Mouse (Mus musculus): ENCODE data around the gene Tescl. TPM values are rescaled to one million over a fixed set of nuclear protein-coding genes. Genes with fewer than 3 reads are reported as not detected.

Gene Tescl
- polyA plus RNA-seq, 1 experiment from 2014 or later, result not detected

- TF ChIP-seq CTCF (IDR thresholded peaks at IDR 0.05; ENCODE audit: low read depth), result peak; percentile 47
- peak; percentile 31 for DNase-seq
- no peak for ATAC-seq (ENCODE audit: insufficient read depth)
- no peak overlapping the region for H3K4me3 ChIP-seq (ENCODE audit: low read depth, low read length)
- no peak overlapping the region for H3K9ac ChIP-seq
- H3K9me3 ChIP-seq (ENCODE audit: low read depth, low read length), result no peaks in the 10 kb centered on the region
- WGBS, result 22% methylated on average over 7 of the region's 7 CpGs
- no peaks in the 10 kb centered on the region for H3K36me3 ChIP-seq (ENCODE audit: insufficient read depth)
- no peak overlapping the region for H3K27ac ChIP-seq (ENCODE audit: low read depth)
- no peak overlapping the region for H3K4me2 ChIP-seq
- H3K4me1 ChIP-seq (ENCODE audit: insufficient read depth), result no peaks in the 10 kb centered on the region
- no peaks in the 10 kb centered on the region for H3K27me3 ChIP-seq (ENCODE audit: insufficient read depth, low read length)
Measured at GRCm38 (mm10) chr7:24363228-24363627, 29.5 kb upstream of the Tescl start.

- TF ChIP-seq CTCF (IDR thresholded peaks at IDR 0.05; ENCODE audit: low read depth), result peak; percentile 42; the same call in 1 of the 2 replicates
- H3K4me2 ChIP-seq, result no peak overlapping the region
- no peaks in the 10 kb centered on the region for H3K4me1 ChIP-seq (ENCODE audit: insufficient read depth)
- WGBS, result 58% methylated on average over 4 of the region's 4 CpGs
- no peaks in the 10 kb centered on the region for H3K9me3 ChIP-seq (ENCODE audit: low read depth, low read length)
- H3K4me3 ChIP-seq (ENCODE audit: low read depth, low read length), result no peak overlapping the region
- DNase-seq (no peak), ATAC-seq (ENCODE audit: insufficient read depth) (no peak)
- H3K27me3 ChIP-seq (ENCODE audit: insufficient read depth, low read length), result no peaks in the 10 kb centered on the region
- no peaks in the 10 kb centered on the region for H3K36me3 ChIP-seq (ENCODE audit: insufficient read depth)
- H3K27ac ChIP-seq (ENCODE audit: low read depth), result no peak overlapping the region
- H3K9ac ChIP-seq, result no peak overlapping the region
Measured at GRCm38 (mm10) chr7:24361001-24361400, 27.3 kb upstream of the Tescl start.

- peak; percentile 84 for DNase-seq
- Histone ChIP-seq H3K9me3 (ENCODE audit: low read depth, low read length) (no peaks in the 10 kb centered on the region), H3K27me3 (ENCODE audit: insufficient read depth, low read length) (no peaks in the 10 kb centered on the region), H3K27ac (ENCODE audit: low read depth) (no peak overlapping the region), H3K4me1 (ENCODE audit: insufficient read depth) (no peaks in the 10 kb centered on the region), H3K4me3 (ENCODE audit: low read depth, low read length) (no peak overlapping the region), H3K36me3 (ENCODE audit: insufficient read depth) (no peaks in the 10 kb centered on the region), H3K9ac (no peak overlapping the region), H3K4me2 (no peak overlapping the region)
- ATAC-seq (ENCODE audit: insufficient read depth), result no peak
- no peak for TF ChIP-seq CTCF (IDR thresholded peaks at IDR 0.05; ENCODE audit: low read depth)
- WGBS, result 18% methylated on average over 9 of the region's 9 CpGs
Measured at GRCm38 (mm10) chr7:24359269-24359668, 25.5 kb upstream of the Tescl start.

GRCm38 (mm10) chr7:24357899-24358298 is 24.2 kb upstream of the Tescl start:
- peak; percentile 60 for TF ChIP-seq CTCF (IDR thresholded peaks at IDR 0.05; ENCODE audit: low read depth)
- ATAC-seq (ENCODE audit: insufficient read depth), result no peak

GRCm38 (mm10) chr7:24356081-24356480 is 22.3 kb upstream of the Tescl start:
- Histone ChIP-seq H3K9ac (no peak overlapping the region), H3K4me2 (no peak overlapping the region), H3K36me3 (ENCODE audit: insufficient read depth) (no peaks in the 10 kb centered on the region), H3K9me3 (ENCODE audit: low read depth, low read length) (no peaks in the 10 kb centered on the region), H3K4me3 (ENCODE audit: low read depth, low read length) (no peak overlapping the region), H3K4me1 (ENCODE audit: insufficient read depth) (no peaks in the 10 kb centered on the region), H3K27me3 (ENCODE audit: insufficient read depth, low read length) (no peaks in the 10 kb centered on the region), H3K27ac (ENCODE audit: low read depth) (no peak overlapping the region)
- WGBS, result 80% methylated on average over 10 of the region's 10 CpGs
- no peak for TF ChIP-seq CTCF (IDR thresholded peaks at IDR 0.05; ENCODE audit: low read depth)
- ATAC-seq (ENCODE audit: insufficient read depth) (no peak), DNase-seq (no peak)

More at GRCm38 (mm10) chr7:24357899-24358298, 24.2 kb upstream of the Tescl start:
- Histone ChIP-seq H3K36me3 (ENCODE audit: insufficient read depth) (no peaks in the 10 kb centered on the region), H3K9me3 (ENCODE audit: low read depth, low read length) (no peaks in the 10 kb centered on the region), H3K4me2 (no peak overlapping the region), H3K4me1 (ENCODE audit: insufficient read depth) (no peaks in the 10 kb centered on the region), H3K27me3 (ENCODE audit: insufficient read depth, low read length) (no peaks in the 10 kb centered on the region), H3K4me3 (ENCODE audit: low read depth, low read length) (no peak overlapping the region), H3K27ac (ENCODE audit: low read depth) (no peak overlapping the region), H3K9ac (no peak overlapping the region)
- DNase-seq, result no peak
- WGBS, result 46% methylated on average over 4 of the region's 4 CpGs

- no peak for TF ChIP-seq CTCF (IDR thresholded peaks at IDR 0.05; ENCODE audit: low read depth)
- WGBS, result 77% methylated on average over 6 of the region's 6 CpGs
- Histone ChIP-seq H3K36me3 (ENCODE audit: insufficient read depth) (no peaks in the 10 kb centered on the region), H3K27ac (ENCODE audit: low read depth) (no peak overlapping the region), H3K4me2 (no peak overlapping the region), H3K9me3 (ENCODE audit: low read depth, low read length) (no peaks in the 10 kb centered on the region), H3K27me3 (ENCODE audit: insufficient read depth, low read length) (no peaks in the 10 kb centered on the region), H3K9ac (no peak overlapping the region), H3K4me3 (ENCODE audit: low read depth, low read length) (no peak overlapping the region), H3K4me1 (ENCODE audit: insufficient read depth) (no peaks in the 10 kb centered on the region)
- DNase-seq, result no peak
- no peak for ATAC-seq (ENCODE audit: insufficient read depth)
Measured at GRCm38 (mm10) chr7:24355646-24356045, 21.9 kb upstream of the Tescl start.

GRCm38 (mm10) chr7:24348896-24349295 is 15.2 kb upstream of the Tescl start, which contains the start of gene Lypd5:
TSS of gene Lypd5 (plus strand) at chr7:24349196.
- Histone ChIP-seq H3K36me3 (ENCODE audit: insufficient read depth) (no peaks in the 10 kb centered on the region), H3K4me1 (ENCODE audit: insufficient read depth) (no peaks in the 10 kb centered on the region), H3K4me3 (ENCODE audit: low read depth, low read length) (no peak within 1 kb of the TSS), H3K27ac (ENCODE audit: low read depth) (no peak within 1 kb of the TSS), H3K9me3 (ENCODE audit: low read depth, low read length) (no peaks in the 10 kb centered on the region), H3K4me2 (no peak within 1 kb of the TSS), H3K9ac (no peak within 1 kb of the TSS), H3K27me3 (ENCODE audit: insufficient read depth, low read length) (no peaks in the 10 kb centered on the region)
- 39% methylated on average over 6 of the region's 6 CpGs for WGBS
- no peak for ATAC-seq (ENCODE audit: insufficient read depth)
- TF ChIP-seq CTCF (IDR thresholded peaks at IDR 0.05; ENCODE audit: low read depth), result no peak
- no peak for DNase-seq

GRCm38 (mm10) chr7:24346444-24346843 is 12.7 kb upstream of the Tescl start:
- Histone ChIP-seq H3K9ac (no peak overlapping the region), H3K4me1 (ENCODE audit: insufficient read depth) (no peaks in the 10 kb centered on the region), H3K4me2 (no peak overlapping the region), H3K27ac (ENCODE audit: low read depth) (no peak overlapping the region), H3K36me3 (ENCODE audit: insufficient read depth) (no peaks in the 10 kb centered on the region), H3K9me3 (ENCODE audit: low read depth, low read length) (no peaks in the 10 kb centered on the region), H3K27me3 (ENCODE audit: insufficient read depth, low read length) (no peaks in the 10 kb centered on the region), H3K4me3 (ENCODE audit: low read depth, low read length) (no peak overlapping the region)
- TF ChIP-seq CTCF (IDR thresholded peaks at IDR 0.05; ENCODE audit: low read depth), result no peak
- ATAC-seq (ENCODE audit: insufficient read depth) (no peak), DNase-seq (no peak)
- WGBS, result 66% methylated on average over 5 of the region's 5 CpGs

All from lung, embryonic 14.5 days (tissue).